Mouse (Mus musculus) olfactory bulb, adult 2 months (tissue): Measurements from ENCODE around the gene Gatad2b. TPM values are rescaled to one million over a fixed set of nuclear protein-coding genes. Genes with fewer than 3 reads are reported as not detected.
A peak's percentile ranks its signal among the peaks of the same experiment; 100 is the strongest.
"Not testable (repeated sequence)": the region's sequence is repeated elsewhere in the genome, so short reads cannot be mapped to it uniquely, and the experiment has no call there.

Source experiments
- H3K27ac ChIP-seq: fragments of 200-500 bp; 2 replicates; pipeline ENCODE4 v1.5.1; 2012; ENCODE audit warnings: low read depth, low read length; ENCODE audit not compliant: insufficient read depth
- H3K4me1 ChIP-seq: fragments of 200-500 bp; 2 replicates; pipeline ENCODE4 v1.6.1; 2012; ENCODE audit warnings: low read length; ENCODE audit not compliant: control insufficient read depth, insufficient read depth
- H3K4me3 ChIP-seq: fragments of 200-500 bp; 2 replicates; pipeline ENCODE4 v1.5.1; 2012; ENCODE audit warnings: mild to moderate bottlenecking, low read depth, low read length, moderate library complexity; ENCODE audit not compliant: insufficient read depth
- CTCF ChIP-seq: fragments of 200-500 bp; IDR thresholded peaks from 2 replicates; pipeline ENCODE4 v1.5.1; 2012; ENCODE audit warnings: low read depth, mild to moderate bottlenecking, low read length, moderate library complexity; ENCODE audit not compliant: insufficient read depth
- POLR2A ChIP-seq: fragments of 200-500 bp; IDR thresholded peaks from 2 replicates; pipeline ENCODE4 v1.6.1; 2012; ENCODE audit warnings: mild to moderate bottlenecking, low read depth, low read length, moderate library complexity; ENCODE audit not compliant: insufficient read depth
- WGBS: fragments of 180-500 bp; shearing (Covaris S2); methylation state at CpG from one replicate; pipeline ENCODE4 v1.1.7; 2018; 5-methylcytosine and 5-hydroxymethylcytosine counted together
- polyA plus RNA-seq: library from polyadenylated mRNA; stranded (reverse); fragments of >200 nt; gene quantifications from 2 replicates; pipeline ENCODE4 v1.2.4, GENCODE M21; 2012; ENCODE audit warnings: low replicate concordance; ENCODE audit not compliant: missing spikeins, insufficient read depth, insufficient read length

Gene Gatad2b
- polyA plus RNA-seq, 1 experiment = not detected

GRCm38 (mm10) chr3:90275286-90275685 lies 17.7 kb upstream of the Gatad2b start:
- H3K4me3 ChIP-seq = no peak overlapping the region
- no peak overlapping the region for H3K27ac ChIP-seq
- TF ChIP-seq CTCF = no peak
- TF ChIP-seq POLR2A = no peak
- WGBS = 92% methylated on average over 11 of the region's 11 CpGs
- peaks cover 7% of the 10 kb centered on the region; the same call in 1 of the 2 replicates for H3K4me1 ChIP-seq

GRCm38 (mm10) chr3:90276858-90277257 lies 16.1 kb upstream of the Gatad2b start:
- Histone ChIP-seq H3K27ac (no peak overlapping the region), H3K4me1 (peaks cover 3% of the 10 kb centered on the region; the same call in 1 of the 2 replicates), H3K4me3 (no peak overlapping the region)
- WGBS = 60% methylated on average over 16 of the region's 16 CpGs
- no peak for TF ChIP-seq CTCF

- 90% methylated on average over 9 of the region's 9 CpGs for WGBS
- no peak overlapping the region for H3K27ac ChIP-seq
- TF ChIP-seq POLR2A = no peak
- no peak for TF ChIP-seq CTCF
Observed at GRCm38 (mm10) chr3:90277793-90278192, 15.2 kb upstream of the Gatad2b start.

GRCm38 (mm10) chr3:90278211-90278610 lies 14.8 kb upstream of the Gatad2b start:
- Histone ChIP-seq H3K27ac (no peak overlapping the region), H3K4me1 (no peaks in the 10 kb centered on the region), H3K4me3 (no peak overlapping the region)
- WGBS = 97% methylated on average over 10 of the region's 10 CpGs
- no peak for TF ChIP-seq CTCF
- no peak for TF ChIP-seq POLR2A

More at GRCm38 (mm10) chr3:90277793-90278192, 15.2 kb upstream of the Gatad2b start:
- H3K4me3 ChIP-seq = no peak overlapping the region
- H3K4me1 ChIP-seq = no peaks in the 10 kb centered on the region

GRCm38 (mm10) chr3:90279216-90279615 lies 13.8 kb upstream of the Gatad2b start:
- Histone ChIP-seq H3K27ac (no peak overlapping the region), H3K4me1 (no peaks in the 10 kb centered on the region), H3K4me3 (no peak overlapping the region)
- TF ChIP-seq POLR2A (no peak), CTCF (no peak)
- WGBS = 92% methylated on average over 9 of the region's 9 CpGs

- WGBS = 97% methylated on average over 7 of the region's 7 CpGs
- Histone ChIP-seq H3K4me3 (no peak overlapping the region), H3K4me1 (no peaks in the 10 kb centered on the region), H3K27ac (no peak overlapping the region)
- TF ChIP-seq CTCF (no peak), POLR2A (no peak)
Observed at GRCm38 (mm10) chr3:90279743-90280142, 13.2 kb upstream of the Gatad2b start.

- TF ChIP-seq CTCF = no peak
- TF ChIP-seq POLR2A = no peak
- Histone ChIP-seq H3K4me1 (no peaks in the 10 kb centered on the region), H3K27ac (peak overlapping the region; percentile 56; the same call in 1 of the 2 replicates), H3K4me3 (no peak overlapping the region)
- 78% methylated on average over 9 of the region's 9 CpGs for WGBS
Observed at GRCm38 (mm10) chr3:90280708-90281107, 12.3 kb upstream of the Gatad2b start.

GRCm38 (mm10) chr3:90284150-90284549 lies 8.8 kb upstream of the Gatad2b start:
- TF ChIP-seq CTCF (no peak), POLR2A (no peak)
- H3K27ac ChIP-seq = no peak overlapping the region
- no peaks in the 10 kb centered on the region for H3K4me1 ChIP-seq
- WGBS = 96% methylated on average over 2 of the region's 2 CpGs
- no peak overlapping the region for H3K4me3 ChIP-seq

- H3K4me3 ChIP-seq, H3K27ac ChIP-seq, H3K4me1 ChIP-seq: not testable (repeated sequence)
- WGBS = 60% methylated on average over 3 of the region's 3 CpGs
Observed at GRCm38 (mm10) chr3:90289403-90289802, 3.6 kb upstream of the Gatad2b start.

GRCm38 (mm10) chr3:90290602-90291001 lies 2.4 kb upstream of the Gatad2b start:
- no peaks in the 10 kb centered on the region for H3K4me1 ChIP-seq
- no peak overlapping the region for H3K4me3 ChIP-seq
- no peak overlapping the region for H3K27ac ChIP-seq
- TF ChIP-seq CTCF (no peak), POLR2A (no peak)
- WGBS = 83% methylated on average over 1 of the region's 1 CpGs

- H3K4me1 ChIP-seq = no peaks in the 10 kb centered on the region
- no peak overlapping the region for H3K27ac ChIP-seq
- whole genome bisulfite sequencing = 35% methylated on average over 2 of the region's 2 CpGs
- H3K4me3 ChIP-seq = no peak overlapping the region
- TF ChIP-seq POLR2A (no peak), CTCF (no peak)
Observed at GRCm38 (mm10) chr3:90291982-90292344, 1.0 kb upstream of the Gatad2b start.
